Mouse (Mus musculus) G1E (cell line): ENCODE results near the gene Tmem209.

Source experiments
- CTCF ChIP-seq: IDR thresholded peaks from 2 replicates; pipeline ENCODE4 v1.5.1; 2012; ENCODE audit warnings: low read depth, low read length, inconsistent platforms, mixed read lengths
- GATA1 ChIP-seq: IDR thresholded peaks from 2 replicates; pipeline ENCODE4 v1.6.1; 2012; ENCODE audit warnings: borderline replicate concordance, low read length, inconsistent platforms, mixed read lengths
- GATA2 ChIP-seq: IDR thresholded peaks from 2 replicates; pipeline ENCODE4 v1.6.1; 2012; ENCODE audit warnings: low read depth, low read length, inconsistent platforms, borderline replicate concordance
- POLR2AphosphoS5 ChIP-seq: IDR thresholded peaks from 2 replicates; pipeline ENCODE4 v1.6.1; 2012; ENCODE audit warnings: low read depth, low read length, inconsistent platforms; ENCODE audit not compliant: insufficient replicate concordance
- TAL1 ChIP-seq: conservative IDR thresholded peaks from 2 replicates; pipeline ENCODE4 v1.6.1; 2012; ENCODE audit warnings: low read depth, low read length, inconsistent platforms, mixed read lengths

- no peak for TF ChIP-seq CTCF
- TF ChIP-seq GATA1, result no peak
- TF ChIP-seq TAL1, result no peak
- no peak for TF ChIP-seq POLR2AphosphoS5
- TF ChIP-seq GATA2, result no peak
Observed at GRCm38 (mm10) chr6:30479418-30479817, 30.2 kb downstream of the Tmem209 start.
